Mouse (Mus musculus) cortical plate, adult 2 months (tissue): Measurements from ENCODE around the gene Ampd3.

Experiments
- CTCF ChIP-seq: fragments of 200-500 bp; IDR thresholded peaks from 2 replicates; pipeline ENCODE4 v1.5.1; 2011; ENCODE audit warnings: mild to moderate bottlenecking, control low read depth, low read length; ENCODE audit not compliant: insufficient read depth; ENCODE audit errors: extremely low read depth
- POLR2A ChIP-seq: fragments of 200-500 bp; IDR thresholded peaks from 2 replicates; pipeline ENCODE4 v1.6.1; 2011; ENCODE audit warnings: mild to moderate bottlenecking, low read length, control low read depth; ENCODE audit not compliant: insufficient read depth; ENCODE audit errors: extremely low read depth

DNA sequence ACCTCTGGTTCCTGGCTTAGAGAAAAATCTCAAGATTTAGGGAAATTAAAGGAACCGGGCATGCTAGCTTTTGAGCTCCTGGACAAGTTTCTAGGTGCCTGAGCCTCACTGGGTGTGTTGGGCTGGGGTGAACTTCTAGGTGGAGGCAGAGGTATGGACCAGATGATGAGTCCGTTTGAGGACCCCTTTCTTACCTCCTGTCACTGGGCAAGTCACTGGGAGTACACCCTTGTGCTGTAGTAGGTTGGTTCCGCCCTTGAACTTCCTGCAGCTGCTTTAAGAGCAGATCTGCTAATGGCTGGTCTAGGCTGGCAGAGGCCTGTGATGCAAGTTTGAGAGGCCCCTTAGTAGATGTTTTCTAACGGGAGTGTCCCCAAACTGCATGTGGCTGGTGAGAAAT is 1.1 kb downstream of the Ampd3 start:
- TF ChIP-seq CTCF (no peak), POLR2A (no peak)
